Mouse (Mus musculus) adrenal gland, postnatal 10 days (tissue): ENCODE results near the gene Copz2. TPM values are rescaled to one million over a fixed set of nuclear protein-coding genes. Genes with fewer than 3 reads are reported as not detected.
"Not testable (repeated sequence)": the region's sequence is repeated elsewhere in the genome, so short reads cannot be mapped to it uniquely, and the experiment has no call there.

ENCODE experiments used
- DNase-seq: peaks from one replicate; pipeline ENCODE4 v3.0.0; 2021; ENCODE audit warnings: mixed read lengths
- total RNA-seq, 2 experiments: library from RNA; stranded (reverse); gene quantifications; 2 replicates each; pipeline ENCODE4 v1.2.3; 2021

Gene Copz2
- total RNA-seq, 2 experiments from 2014 or later, result 45.5 to 50.3 TPM

DNA sequence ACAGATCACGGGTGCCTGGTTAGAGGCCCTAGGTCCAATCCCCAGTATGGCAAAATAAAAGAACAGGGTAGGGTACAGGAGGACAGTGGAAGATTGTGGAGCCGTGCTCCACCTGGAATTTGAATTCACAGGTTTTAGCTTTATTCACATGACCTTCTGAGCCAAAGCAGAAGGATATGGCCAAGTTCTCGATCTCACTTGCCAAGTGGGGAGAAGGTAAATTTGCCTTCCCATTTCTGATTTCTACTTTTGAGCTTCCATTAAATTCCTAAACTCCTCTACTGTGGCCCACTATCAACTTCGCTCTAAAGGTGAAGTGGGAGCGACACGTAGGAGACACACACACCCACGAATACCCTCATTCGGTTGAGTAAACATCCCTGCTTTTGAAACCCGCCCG is 20.8 kb upstream of the Copz2 start:
- no peak for DNase-seq

DNA sequence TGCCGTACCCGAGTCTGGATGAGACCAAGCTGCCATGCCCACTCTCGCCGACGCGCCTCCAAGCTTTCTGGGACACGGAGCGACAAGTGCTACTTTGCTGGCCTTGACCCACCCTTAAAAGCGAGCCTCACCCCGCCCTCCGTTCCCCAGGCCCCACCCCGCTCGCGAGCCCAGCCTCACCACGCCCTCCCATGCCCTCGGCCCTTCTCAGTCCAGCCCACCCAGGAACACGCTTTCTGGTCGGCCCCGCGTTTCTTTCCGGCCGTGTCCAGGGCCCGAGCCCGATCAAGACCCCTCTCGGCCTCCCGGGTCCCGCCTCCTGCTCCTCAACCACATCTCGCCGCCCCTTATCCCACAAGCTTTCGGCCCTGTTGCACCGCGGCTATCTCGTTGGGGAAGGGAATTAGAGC is 20.3 kb upstream of the Copz2 start:
- DNase-seq, result peak; percentile 96

DNA sequence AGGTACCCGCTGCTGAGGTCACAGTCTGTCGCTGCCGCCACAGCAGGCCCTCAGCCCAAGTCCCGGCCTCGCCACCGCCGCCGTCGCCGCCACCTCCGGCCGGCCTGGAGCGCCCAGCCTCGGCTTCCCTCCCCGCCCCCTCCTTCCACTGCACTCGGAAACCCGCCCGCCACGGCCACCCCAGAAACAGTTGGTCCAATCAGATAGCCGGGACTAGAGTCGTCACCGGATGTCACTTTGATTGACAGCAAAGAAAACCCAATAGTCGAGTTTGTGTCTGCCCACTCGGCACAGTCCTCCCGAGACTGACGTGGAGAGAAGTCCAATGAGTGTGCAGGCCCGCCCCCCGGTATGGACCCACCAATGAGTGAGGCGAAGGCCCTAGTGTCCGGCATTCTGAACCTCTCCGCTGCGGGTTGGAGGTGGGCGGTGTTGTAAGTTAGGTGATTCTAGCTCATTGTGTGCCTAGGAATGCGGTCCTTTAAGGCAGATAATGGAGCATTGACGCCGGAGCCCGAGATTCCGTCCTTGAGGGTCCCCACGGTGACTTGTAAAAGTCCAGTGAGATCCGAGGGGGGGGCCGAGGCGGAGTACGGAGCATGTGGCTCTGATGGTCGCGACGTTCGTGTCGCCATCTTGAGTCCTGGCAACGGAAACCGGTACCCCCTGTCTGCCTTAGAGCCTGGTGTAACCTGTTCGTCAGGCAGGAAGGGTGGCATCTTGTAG is 19.7 kb upstream of the Copz2 start, which contains the start of gene Nfe2l1:
TSS of gene Nfe2l1 (minus strand) at position 156 of the 726 bp plus-strand sequence.
- peak; percentile 98 for DNase-seq

DNA sequence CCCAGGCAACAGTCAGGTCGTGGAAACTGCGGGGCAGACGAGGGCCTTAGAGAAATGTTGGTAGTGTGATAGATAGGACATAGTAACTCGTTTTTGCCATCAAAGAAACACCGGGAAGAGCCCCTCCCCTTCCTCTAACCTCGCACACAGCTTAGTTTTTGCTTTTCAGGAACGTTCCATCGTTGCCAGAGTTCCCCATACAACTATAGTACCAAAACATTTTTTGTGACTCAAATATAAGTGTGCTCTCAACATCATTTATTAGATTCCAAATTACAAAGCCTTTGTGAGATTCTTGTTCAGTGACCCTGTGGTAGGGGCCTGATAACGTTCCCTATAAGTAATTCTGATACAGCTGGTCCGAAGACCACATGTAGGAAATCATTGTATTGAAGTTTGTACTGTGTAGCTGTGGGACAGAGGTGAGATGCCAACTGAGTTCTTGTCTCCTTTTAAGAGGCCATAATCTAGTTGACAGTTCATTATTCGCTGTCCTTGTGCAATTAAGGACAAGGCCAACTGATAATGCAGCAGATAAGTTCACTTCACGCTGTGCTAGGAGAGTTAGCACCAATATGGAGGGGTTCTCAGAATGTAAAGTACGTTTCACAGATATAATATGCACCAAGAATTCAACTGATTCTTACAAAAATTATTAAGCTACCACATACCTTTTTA is 19.0 kb upstream of the Copz2 start:
- no peak for DNase-seq

DNA sequence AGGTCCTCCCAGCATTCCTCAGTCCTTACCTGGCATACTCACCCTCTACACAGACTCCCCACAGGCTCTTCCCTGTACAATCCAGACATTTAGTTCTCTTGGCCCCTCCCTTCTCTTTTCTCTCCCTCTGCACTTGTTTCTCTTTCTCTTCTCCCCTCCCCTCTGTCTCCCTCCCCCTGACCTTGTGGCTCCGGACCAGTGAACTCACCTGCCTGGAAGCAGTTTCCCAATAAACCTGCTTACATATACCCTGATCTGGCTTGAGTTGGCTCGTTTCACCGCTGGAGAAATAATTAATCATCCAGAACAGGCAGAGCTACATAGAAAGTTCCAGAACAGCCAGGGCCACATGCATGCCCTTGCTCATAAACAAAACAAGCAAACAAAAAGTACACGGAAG is 18.2 kb upstream of the Copz2 start:
- no peak for DNase-seq

DNA sequence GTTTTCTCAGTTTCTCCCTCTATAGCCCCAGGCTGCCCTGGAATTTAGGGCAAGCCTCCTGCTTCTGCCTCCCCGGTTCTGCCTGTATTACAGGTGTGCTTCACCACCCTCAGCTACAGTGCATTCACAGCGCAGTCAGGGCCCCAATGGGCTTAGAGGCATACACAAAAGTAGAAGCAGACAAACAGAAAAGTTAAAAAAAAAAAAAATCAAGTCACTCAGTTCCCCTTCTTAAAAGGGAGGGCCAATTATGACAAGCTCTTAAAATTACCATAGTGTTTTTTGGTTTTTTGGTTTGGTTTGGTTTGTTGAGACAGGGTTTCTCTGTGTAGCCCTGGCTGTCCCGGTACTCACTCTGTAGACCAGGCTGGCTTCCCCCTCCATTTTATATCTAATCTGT is 17.1 kb upstream of the Copz2 start:
- DNase-seq, result no peak

DNA sequence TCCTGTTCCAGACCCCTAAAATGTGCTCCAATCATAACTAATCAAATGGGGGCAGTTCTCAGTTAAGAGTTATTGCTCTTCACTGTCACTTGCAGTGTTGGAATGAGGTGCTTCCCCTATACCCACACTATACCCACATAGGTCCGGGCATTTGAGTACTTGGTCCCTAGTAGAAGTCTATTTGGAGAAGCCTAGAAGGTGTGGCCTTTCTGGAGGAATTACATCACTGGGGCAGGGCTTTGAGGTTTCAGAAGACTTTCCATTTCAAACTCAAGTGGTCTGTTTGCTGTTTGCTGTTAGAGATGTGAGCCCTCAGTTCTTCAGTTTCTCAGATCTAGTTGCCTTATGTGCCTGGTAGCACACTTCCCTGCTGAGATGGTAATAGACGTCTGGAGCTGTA is 16.7 kb upstream of the Copz2 start:
- DNase-seq, result no peak

DNA sequence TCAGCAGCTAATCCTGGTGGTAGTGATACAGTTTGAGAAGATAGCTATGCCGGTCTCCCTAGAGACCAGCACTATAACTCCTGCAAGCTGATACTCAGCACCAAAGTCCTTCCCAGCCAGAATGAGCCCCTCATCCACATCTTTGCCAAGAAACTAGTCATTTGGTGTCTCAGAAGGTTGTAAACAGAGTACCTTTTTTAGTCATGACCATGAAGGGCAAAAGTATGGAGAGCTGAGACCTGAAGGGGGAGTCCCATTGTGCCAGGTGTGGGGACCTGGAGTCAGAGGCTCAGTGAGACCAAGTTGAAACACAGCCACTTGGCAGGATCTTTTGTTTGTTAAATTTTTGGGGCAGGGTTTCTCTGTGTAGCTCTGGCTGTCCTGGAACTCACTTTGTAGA is 15.5 kb upstream of the Copz2 start:
- no peak for DNase-seq

DNA sequence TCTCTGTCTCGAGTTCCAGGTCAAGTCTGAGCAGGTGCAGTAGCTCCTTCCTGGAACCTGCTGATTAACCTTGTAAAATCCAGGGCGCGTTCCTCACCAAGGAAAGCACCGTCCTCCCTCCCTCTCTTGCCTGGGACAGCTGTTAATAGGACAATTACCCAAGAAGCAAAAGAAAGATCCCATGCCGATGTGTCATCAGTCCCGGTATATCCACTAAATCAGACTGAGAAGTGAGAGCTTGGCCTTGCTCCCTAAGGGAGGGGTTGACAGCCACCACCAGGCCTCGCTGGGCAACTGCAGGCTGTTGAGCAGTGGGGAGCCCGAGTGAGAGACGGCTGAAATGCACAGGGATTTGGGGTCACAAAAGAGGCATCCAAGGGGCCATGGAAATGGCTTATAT is 12.4 kb upstream of the Copz2 start:
- DNase-seq, result peak; percentile 55

DNA sequence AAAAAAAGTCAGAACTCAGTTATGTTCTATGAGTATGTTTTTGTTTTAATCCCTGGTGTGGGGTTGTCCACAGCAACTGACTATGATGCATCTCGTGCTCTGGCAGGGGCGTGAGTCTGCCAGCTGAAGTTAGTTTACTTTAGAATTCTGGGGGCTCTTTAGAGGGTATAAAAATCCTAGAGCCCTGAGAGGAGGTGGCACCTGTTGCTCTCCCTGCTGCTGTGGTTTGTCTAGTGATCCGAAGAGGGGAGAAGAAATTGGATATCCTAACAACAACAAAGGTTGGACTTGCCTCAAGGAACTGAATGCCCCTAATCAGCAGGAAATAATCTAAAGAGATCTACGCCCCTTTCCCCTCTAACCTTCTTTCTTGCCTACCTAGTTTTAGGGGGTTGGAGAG is 11.3 kb upstream of the Copz2 start:
- DNase-seq, result no peak

DNA sequence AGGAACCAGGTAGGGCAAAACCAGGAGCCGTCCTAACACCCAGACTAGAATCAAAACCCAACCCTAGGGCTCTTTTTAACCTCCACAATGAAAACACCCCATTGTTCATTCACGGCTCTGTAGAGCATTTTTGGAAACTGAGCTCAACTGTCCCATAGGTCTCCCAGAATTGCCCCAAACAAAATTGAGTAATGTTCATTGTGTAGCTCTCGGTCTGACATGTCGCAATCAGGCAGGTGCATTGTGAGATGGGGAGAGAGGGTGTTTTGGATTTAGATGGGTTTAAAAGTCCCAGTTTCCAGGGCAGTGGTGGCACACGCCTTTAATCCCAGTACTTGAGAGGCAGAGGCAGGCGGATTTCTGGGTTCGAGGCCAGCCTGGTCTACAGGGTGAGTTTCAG is 10.2 kb upstream of the Copz2 start:
- DNase-seq, result no peak

DNA sequence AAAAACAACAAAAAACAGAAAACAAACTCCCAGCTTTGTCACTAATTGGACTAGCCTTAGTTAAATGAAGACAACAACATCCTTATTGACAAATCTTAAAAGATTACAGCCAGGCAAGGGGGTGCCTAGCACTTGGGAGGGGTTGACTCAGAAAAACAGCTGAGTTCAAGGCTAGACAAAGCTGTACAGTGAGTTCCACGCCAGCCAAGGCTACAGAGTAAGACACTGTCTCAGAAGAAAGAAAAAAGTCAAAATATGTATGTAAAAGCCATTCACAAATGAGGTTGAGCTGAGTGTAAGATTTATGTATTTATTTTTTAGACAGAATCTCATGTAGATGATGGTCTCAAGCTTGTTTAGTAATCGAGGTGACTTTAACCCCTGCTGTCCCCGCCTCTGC is 9.8 kb upstream of the Copz2 start:
- no peak for DNase-seq

DNA sequence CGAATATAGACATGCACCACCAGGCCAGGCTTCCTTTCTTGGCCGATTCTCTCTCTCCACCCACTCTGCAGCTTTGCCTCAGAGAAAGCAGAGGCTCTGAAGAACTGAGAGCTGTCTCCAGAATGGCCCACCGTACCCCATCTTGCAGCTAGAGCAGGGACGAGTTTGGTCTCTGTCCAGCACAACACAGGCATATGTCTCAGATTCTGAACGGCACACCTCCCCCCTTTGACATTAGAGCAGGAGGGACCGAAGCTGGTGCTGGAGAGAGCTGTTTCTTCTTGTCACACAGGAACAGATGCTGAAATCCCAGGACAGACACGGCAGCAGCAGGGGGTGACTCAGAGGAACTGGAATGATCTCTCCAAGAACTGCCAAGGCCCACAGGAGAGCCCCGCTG is 9.4 kb upstream of the Copz2 start:
- no peak for DNase-seq

DNA sequence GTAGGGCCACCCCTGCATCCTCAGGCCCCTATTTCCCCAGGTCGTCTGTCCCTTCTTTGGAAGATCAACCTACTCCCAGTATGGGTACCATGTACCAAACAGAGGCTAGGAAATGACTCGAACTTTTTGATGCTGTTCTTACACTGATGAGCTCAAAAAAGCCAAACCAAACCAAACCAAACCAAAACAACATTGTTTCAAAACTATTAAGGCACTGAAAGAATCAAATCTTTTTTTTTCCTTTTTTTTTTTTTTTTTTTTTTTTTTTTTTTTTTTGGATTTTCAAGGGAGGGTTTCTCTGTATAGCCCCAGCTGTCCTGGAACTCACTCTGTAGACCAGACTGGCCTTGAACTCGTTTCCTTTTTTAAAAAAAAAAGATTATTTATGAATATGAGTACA is 6.0 kb upstream of the Copz2 start:
- no peak for DNase-seq

DNA sequence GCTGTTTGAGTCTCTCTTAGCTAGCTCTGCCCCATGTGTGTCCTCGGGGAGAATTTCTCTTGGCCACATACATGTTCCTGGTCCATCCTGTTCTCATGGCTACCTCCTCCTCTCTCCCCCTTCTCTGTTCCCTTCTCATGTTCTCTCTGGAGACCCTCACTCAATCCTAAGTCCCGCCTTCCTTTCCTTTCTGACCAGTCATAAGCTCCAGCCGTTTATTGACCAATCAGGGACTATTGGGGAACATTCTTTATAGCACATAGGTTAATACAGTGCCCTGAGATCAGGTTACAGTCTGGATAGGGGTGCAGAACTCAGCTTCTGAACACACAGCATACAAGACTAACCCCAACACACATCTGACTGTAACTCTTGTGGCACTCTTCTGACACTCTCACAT is 2.4 kb upstream of the Copz2 start:
- DNase-seq, result no peak

DNA sequence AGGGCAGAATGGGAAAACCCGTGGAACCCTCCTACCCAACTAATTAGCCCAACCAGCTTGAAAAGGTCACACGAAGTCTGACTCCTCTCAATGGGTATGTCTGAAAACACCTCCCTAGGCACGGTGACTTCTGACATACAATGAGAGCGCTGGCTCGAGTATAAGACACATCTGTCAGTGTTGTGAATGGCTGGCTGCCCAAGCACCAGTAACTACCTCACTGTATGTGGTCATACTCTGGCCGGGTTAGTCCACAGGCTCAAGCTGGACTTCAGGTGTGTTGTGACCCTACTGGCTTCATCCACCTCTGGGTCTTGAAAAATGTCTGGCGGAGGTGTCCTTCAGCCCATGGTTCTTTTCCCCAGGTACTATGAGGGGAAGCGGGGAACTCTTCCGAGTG is 976 bp upstream of the Copz2 start:
- no peak for DNase-seq

DNA sequence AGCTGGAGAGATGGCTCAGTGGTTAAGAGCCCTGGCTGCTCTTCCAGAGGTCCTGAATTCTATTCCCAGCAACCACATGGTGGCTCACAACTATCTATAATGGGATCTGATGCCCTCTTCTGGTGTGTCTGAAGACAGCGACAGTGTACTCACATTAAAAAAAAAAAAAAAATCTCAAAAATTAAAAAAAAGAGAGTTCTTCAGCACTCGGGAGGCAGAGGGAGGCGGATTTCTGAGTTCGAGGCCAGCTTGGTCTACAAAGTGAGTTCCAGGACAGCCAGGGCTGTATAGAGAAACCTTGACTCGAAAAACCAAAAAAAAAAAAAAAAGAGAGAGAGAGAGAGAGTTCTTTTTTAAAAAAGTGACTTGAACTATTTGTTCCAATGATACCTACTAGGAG is 525 bp upstream of the Copz2 start:
- not testable (repeated sequence) for DNase-seq

DNA sequence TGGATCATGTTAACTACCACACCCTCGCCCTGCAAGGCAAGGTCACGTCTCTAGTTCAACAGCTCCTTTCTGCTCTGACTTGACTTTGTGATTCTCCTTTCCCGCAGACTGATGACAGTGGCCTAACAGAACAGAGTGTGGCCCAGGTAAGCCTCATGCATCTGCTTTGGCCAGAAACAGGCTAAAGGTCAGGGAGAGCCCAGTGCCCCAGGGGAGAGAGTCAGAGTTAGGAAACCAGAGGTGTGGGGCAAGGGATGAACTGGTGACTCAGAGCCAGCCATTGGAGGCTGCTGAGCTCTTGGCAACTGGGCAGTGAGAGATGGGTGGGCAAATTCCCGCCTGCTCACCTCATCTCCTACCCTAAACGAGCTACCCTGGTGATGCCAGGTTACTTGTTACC is 7.8 kb downstream of the Copz2 start:
- DNase-seq, result peak; percentile 71

DNA sequence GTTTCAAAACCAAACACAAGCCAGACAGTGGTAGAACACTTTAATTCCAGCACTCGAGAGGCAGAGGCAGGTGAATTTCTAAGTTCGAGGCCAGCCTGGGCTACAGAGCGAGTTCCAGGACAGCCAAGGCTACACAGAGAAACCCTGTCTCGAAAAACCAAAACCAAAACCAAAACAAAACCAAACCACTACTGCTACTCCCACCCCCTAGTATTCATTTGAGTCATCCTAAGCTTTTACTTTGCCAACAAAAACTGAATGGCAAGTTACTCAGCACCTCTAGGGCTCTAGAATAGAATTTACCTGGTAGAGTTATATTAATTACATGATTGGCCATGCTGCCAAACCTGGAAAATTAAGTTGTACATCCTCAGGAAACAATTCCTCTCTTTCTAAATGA is 10.0 kb downstream of the Copz2 start:
- no peak for DNase-seq

DNA sequence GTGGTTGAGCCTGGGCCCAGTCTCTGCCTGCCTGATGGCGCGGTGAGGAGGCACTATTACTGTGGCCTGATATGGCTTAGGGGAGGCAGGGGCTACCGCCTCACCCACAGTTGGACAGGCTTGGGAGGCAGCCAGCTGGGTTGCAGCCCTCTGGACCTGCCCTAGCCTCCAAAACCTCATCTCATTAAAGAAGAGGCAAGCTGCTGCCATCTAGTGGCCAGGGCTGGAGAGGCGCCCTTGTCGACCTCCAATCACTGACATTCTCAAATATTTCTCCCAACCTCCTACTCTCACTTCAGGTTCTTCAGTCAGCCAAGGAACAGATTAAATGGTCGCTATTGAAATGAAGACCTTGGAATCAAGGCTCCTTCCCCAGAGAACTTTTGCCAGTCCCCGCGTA is 10.9 kb downstream of the Copz2 start:
- DNase-seq, result peak; percentile 90

DNA sequence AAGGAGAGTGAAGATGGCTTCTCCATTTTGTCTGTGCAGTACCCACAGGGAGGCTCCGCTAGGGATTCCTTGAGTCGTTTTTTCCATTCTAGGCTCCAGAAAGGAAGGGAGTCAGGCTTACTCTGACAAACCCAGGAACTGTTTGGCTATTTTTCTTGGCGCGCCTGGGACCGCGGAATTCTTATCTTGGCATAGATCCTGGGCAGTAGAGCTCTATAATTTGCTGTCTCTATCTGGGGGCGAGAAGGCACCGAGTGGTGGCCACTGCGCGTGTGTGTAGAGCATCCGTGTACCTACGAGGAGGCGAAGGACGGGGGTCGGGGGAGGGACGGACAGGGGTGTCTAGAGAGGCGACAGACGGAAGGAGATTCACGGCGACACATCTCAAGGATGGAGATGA is 11.8 kb downstream of the Copz2 start:
- peak; percentile 53 for DNase-seq

DNA sequence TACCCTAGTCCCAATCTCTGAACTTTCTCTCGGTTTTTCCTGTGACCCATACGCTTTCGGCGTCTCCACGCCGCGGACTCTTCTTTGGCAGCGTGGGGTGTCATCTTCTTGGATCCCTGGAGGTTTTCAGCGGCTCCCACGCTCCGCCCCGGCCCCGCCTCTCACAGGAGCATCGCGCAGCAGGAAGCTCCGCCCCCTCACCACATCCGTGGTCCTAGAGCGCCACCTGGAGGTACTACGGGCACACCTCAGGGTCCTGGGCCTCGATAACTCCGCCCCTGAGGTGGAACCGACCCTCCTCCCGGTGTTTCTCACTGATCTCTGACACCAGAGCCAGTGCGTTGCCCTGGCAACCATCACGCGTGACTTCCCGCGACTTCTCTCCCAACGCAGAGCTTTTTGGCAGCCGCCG is 12.2 kb downstream of the Copz2 start:
- peak; percentile 98 for DNase-seq

DNA sequence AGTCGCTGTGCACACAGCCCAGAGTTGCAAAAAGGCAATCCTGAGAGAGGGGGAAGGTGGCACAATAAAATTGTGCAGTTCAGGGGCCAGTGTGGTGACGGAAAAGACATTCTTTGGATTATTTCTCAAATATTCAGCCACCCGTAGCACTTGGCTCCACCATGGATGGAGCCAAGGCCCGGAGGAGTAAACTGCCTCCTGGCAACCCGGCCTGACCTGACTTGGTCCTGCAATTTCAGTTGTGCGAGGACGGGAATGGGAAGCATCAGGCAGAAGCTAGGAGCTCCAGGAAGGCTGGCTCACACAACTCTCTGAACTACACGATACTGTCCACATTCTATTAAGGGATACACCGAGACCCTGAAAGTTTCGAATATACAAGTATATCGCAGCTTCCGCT is 12.9 kb downstream of the Copz2 start:
- DNase-seq, result no peak
